Mouse (Mus musculus) myocyte (in vitro differentiated cells): ENCODE results near the gene S100pbp.

Experiments
- E2F4 ChIP-seq: IDR thresholded peaks from one replicate; pipeline ENCODE4 v1.6.1; 2011; ENCODE audit warnings: mild to moderate bottlenecking, control low read depth, moderate library complexity; ENCODE audit not compliant: insufficient read depth
- MAX ChIP-seq: IDR thresholded peaks from one replicate; pipeline ENCODE4 v1.6.1; 2011; ENCODE audit warnings: low read depth, mild to moderate bottlenecking, control low read depth
- POLR2A ChIP-seq: IDR thresholded peaks from one replicate; pipeline ENCODE4 v1.6.1; 2011; ENCODE audit warnings: low read depth, mild to moderate bottlenecking, control low read depth, moderate library complexity; ENCODE audit not compliant: insufficient read length
- REST ChIP-seq: IDR thresholded peaks from one replicate; pipeline ENCODE4 v1.6.1; 2011; ENCODE audit warnings: mild to moderate bottlenecking, control low read depth, moderate library complexity; ENCODE audit not compliant: insufficient read depth, insufficient read length
- TCF3 ChIP-seq: IDR thresholded peaks from one replicate; pipeline ENCODE4 v1.6.1; 2011; ENCODE audit warnings: low read depth, control low read depth; ENCODE audit not compliant: insufficient read length
- USF1 ChIP-seq: IDR thresholded peaks from one replicate; pipeline ENCODE4 v1.6.1; 2011; ENCODE audit warnings: low read depth, mild to moderate bottlenecking, control low read depth, moderate library complexity

DNA sequence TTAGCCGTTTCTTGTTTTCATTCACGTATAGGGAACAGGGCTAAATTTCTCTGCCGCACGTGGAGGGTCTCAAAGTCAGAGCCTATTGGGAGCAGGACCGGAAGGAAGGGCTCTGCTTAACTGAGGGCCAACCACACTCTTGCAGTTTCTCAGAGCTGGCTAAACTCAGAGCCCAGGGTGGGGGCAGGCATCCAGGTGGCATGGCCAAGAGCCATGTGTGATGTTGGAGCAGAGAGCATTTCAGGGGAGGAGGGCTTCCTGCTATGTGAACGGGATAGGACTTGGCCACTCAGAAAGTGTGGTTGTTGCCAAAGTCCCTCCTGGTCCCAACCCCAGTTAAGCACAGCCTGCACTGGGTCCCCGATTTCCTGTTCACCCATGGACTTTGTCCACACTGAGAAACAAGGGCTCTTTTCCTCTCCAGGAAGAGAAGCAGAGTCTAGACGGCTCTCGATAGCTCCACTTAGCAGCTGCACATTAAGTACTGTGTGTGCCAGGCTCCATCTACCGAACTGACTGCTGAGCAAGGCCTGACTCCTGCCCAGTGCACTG lies 82.1 kb downstream of the S100pbp start:
- no peak for TF ChIP-seq REST
- no peak for TF ChIP-seq E2F4
- no peak for TF ChIP-seq POLR2A
- TF ChIP-seq MAX, result no peak
- TF ChIP-seq TCF3, result no peak
- TF ChIP-seq USF1, result no peak
